Mouse (Mus musculus) megakaryocyte progenitor cell, adult 5-6 weeks (primary cell): ENCODE results near the gene Rora. TPM values are rescaled to one million over a fixed set of nuclear protein-coding genes. Genes with fewer than 3 reads are reported as not detected.

Experiments
- ATAC-seq: replicated peaks from 2 replicates; pipeline ENCODE4 v1.8.0; 2016; ENCODE audit warnings: mild to moderate bottlenecking, moderate TSS enrichment, inconsistent platforms; ENCODE audit not compliant: poor library complexity
- total RNA-seq, 2 experiments: library from RNA; stranded (forward) in 1 of 2; stranded (reverse) in 1 of 2; fragments of 157-497, 149-512 nt in 1 of 2; fragments of 200-1000 nt in 1 of 2; gene quantifications; 2 replicates each; pipeline versions ENCODE4 v1.2.3 to v1.2.4; 2015 to 2017

The Rora gene
- total RNA-seq, 2 experiments from 2014 or later = 0.42 to 1.2 TPM

GRCm38 (mm10) chr9:68875791-68876190 lies 222.2 kb downstream of the Rora start:
- ATAC-seq = no peak

GRCm38 (mm10) chr9:68876289-68876688 lies 222.7 kb downstream of the Rora start:
- peak; percentile 50 for ATAC-seq

GRCm38 (mm10) chr9:68881896-68882295 lies 228.3 kb downstream of the Rora start:
- no peak for ATAC-seq

GRCm38 (mm10) chr9:68883005-68883404 lies 229.4 kb downstream of the Rora start:
- peak; percentile 34 for ATAC-seq

GRCm38 (mm10) chr9:68883687-68884086 lies 230.1 kb downstream of the Rora start:
- ATAC-seq = no peak

GRCm38 (mm10) chr9:68884451-68885035 lies 231.0 kb downstream of the Rora start:
- peak; percentile 50 for ATAC-seq

- peak; percentile 61 for ATAC-seq
Observed at GRCm38 (mm10) chr9:68888670-68889069, 235.1 kb downstream of the Rora start.

GRCm38 (mm10) chr9:68891431-68891830 lies 237.8 kb downstream of the Rora start:
- ATAC-seq = no peak

- ATAC-seq = no peak
Observed at GRCm38 (mm10) chr9:68892356-68892755, 238.8 kb downstream of the Rora start.

GRCm38 (mm10) chr9:68892859-68893258 lies 239.3 kb downstream of the Rora start:
- ATAC-seq = no peak

- ATAC-seq = no peak
Observed at GRCm38 (mm10) chr9:68898286-68898685, 244.7 kb downstream of the Rora start.

GRCm38 (mm10) chr9:68899525-68900222 lies 246.1 kb downstream of the Rora start:
- 0 out of 2 replicates have a peak, but pooled peaks have one; percentile 29 for ATAC-seq

- no peak for ATAC-seq
Observed at GRCm38 (mm10) chr9:68906361-68906883, 252.8 kb downstream of the Rora start.

GRCm38 (mm10) chr9:68912483-68913151 lies 259.0 kb downstream of the Rora start:
- ATAC-seq = no peak

- ATAC-seq = no peak
Observed at GRCm38 (mm10) chr9:68913191-68913697, 259.7 kb downstream of the Rora start.

- no peak for ATAC-seq
Observed at GRCm38 (mm10) chr9:68914541-68915275, 261.1 kb downstream of the Rora start.

- ATAC-seq = no peak
Observed at GRCm38 (mm10) chr9:68916741-68917140, 263.2 kb downstream of the Rora start.

- ATAC-seq = no peak
Observed at GRCm38 (mm10) chr9:68923128-68923601, 269.6 kb downstream of the Rora start.

GRCm38 (mm10) chr9:68926406-68926805 lies 272.8 kb downstream of the Rora start:
- ATAC-seq = no peak

GRCm38 (mm10) chr9:68933159-68933558 lies 279.6 kb downstream of the Rora start:
- peak; percentile 79 for ATAC-seq

GRCm38 (mm10) chr9:68934238-68934637 lies 280.7 kb downstream of the Rora start:
- no peak for ATAC-seq
